Mouse (Mus musculus) lung, embryonic 14.5 days (tissue): ENCODE results near the gene Mettl8. TPM values are rescaled to one million over a fixed set of nuclear protein-coding genes. Genes with fewer than 3 reads are reported as not detected.

Experiments used
- ATAC-seq: fragments of 200-750 bp; cut with Nextera tagmentation; 2 replicates; pipeline ENCODE4 v1.8.0; 2017; ENCODE audit warnings: mild to moderate bottlenecking, moderate TSS enrichment, moderate library complexity; ENCODE audit not compliant: insufficient read depth
- DNase-seq: peaks from one replicate; pipeline ENCODE4 v3.0.0-alpha.2; 2015
- H3K27ac ChIP-seq: fragments of 300-500 bp; sonication (generic); 2 replicates; pipeline ENCODE4 v1.5.1; 2014; ENCODE audit warnings: low read depth, mild to moderate bottlenecking, moderate library complexity
- H3K27me3 ChIP-seq: fragments of 300-500 bp; sonication (generic); 2 replicates; pipeline ENCODE4 v1.6.1; 2014; ENCODE audit warnings: low read length, control low read depth; ENCODE audit not compliant: insufficient read depth
- H3K36me3 ChIP-seq: fragments of 300-500 bp; sonication (generic); 2 replicates; pipeline ENCODE4 v1.6.1; 2014; ENCODE audit warnings: control low read depth; ENCODE audit not compliant: insufficient read depth
- H3K4me1 ChIP-seq: fragments of 300-500 bp; sonication (generic); 2 replicates; pipeline ENCODE4 v1.6.1; 2014; ENCODE audit warnings: antibody characterized with exemption, control low read depth; ENCODE audit not compliant: insufficient read depth
- H3K4me2 ChIP-seq: fragments of 300-500 bp; sonication (generic); 2 replicates; pipeline ENCODE4 v1.6.1; 2014; ENCODE audit warnings: mild to moderate bottlenecking
- H3K4me3 ChIP-seq: fragments of 300-500 bp; sonication (generic); 2 replicates; pipeline ENCODE4 v1.5.1; 2014; ENCODE audit warnings: low read depth, low read length
- H3K9ac ChIP-seq: fragments of 300-500 bp; sonication (generic); 2 replicates; pipeline ENCODE4 v1.6.1; 2014
- H3K9me3 ChIP-seq: fragments of 300-500 bp; sonication (generic); 2 replicates; pipeline ENCODE4 v1.6.1; 2016; ENCODE audit warnings: low read depth, low read length, control low read depth
- CTCF ChIP-seq: IDR thresholded peaks from 2 replicates; pipeline ENCODE4 v1.5.1; 2016; ENCODE audit warnings: antibody characterized with exemption, low read depth
- WGBS: fragments of 180-500 bp; shearing (Covaris S2); extraction: QIAGEN DNeasy Blood & Tissue Kit; methylation state at CpG from one replicate; pipeline ENCODE4 v1.1.7; 2014; 5-methylcytosine and 5-hydroxymethylcytosine counted together
- polyA plus RNA-seq: library from polyadenylated mRNA; unstranded; fragments of >200 nt; fragmentation: Nextera tagmentation; extraction: Ambion mirVana; gene quantifications from 2 replicates; pipeline ENCODE4 v1.2.1, GENCODE M21; 2014

Mettl8 gene
- polyA plus RNA-seq, 1 experiment from 2014 or later: 19.6 TPM

- TF ChIP-seq CTCF: no peak
- no peak overlapping the region for H3K27ac ChIP-seq
- 65% methylated on average over 17 of the region's 17 CpGs for WGBS
- ATAC-seq (no peak), DNase-seq (no peak)
- H3K9me3 ChIP-seq: no peaks in the 10 kb centered on the region
- H3K4me1 ChIP-seq: no peaks in the 10 kb centered on the region
- H3K9ac ChIP-seq: no peak overlapping the region
- no peak overlapping the region for H3K4me3 ChIP-seq
- H3K4me2 ChIP-seq: no peak overlapping the region
- H3K27me3 ChIP-seq: no peaks in the 10 kb centered on the region
- H3K36me3 ChIP-seq: no peaks in the 10 kb centered on the region
Measured at GRCm38 (mm10) chr2:70989201-70990191, 65.9 kb downstream of the Mettl8 start.

- H3K27ac ChIP-seq: no peak overlapping the region
- 66% methylated on average over 5 of the region's 5 CpGs for WGBS
- ATAC-seq: no peak
- H3K9ac ChIP-seq: no peak overlapping the region
- no peak overlapping the region for H3K4me2 ChIP-seq
- peak; percentile 55 for DNase-seq
- no peak for TF ChIP-seq CTCF
- no peak overlapping the region for H3K4me3 ChIP-seq
- no peaks in the 10 kb centered on the region for H3K4me1 ChIP-seq
- H3K9me3 ChIP-seq: no peaks in the 10 kb centered on the region
- no peaks in the 10 kb centered on the region for H3K27me3 ChIP-seq
- H3K36me3 ChIP-seq: no peaks in the 10 kb centered on the region
Measured at GRCm38 (mm10) chr2:70978271-70978670, 77.1 kb downstream of the Mettl8 start.

GRCm38 (mm10) chr2:70974769-70975168, 80.6 kb downstream of the Mettl8 start:
- Histone ChIP-seq H3K4me2 (no peak overlapping the region), H3K9ac (no peak overlapping the region), H3K9me3 (no peaks in the 10 kb centered on the region), H3K27ac (no peak overlapping the region), H3K27me3 (no peaks in the 10 kb centered on the region), H3K4me3 (no peak overlapping the region), H3K4me1 (no peaks in the 10 kb centered on the region), H3K36me3 (no peaks in the 10 kb centered on the region)
- no peak for TF ChIP-seq CTCF
- ATAC-seq (no peak), DNase-seq (no peak)
- 90% methylated on average over 6 of the region's 6 CpGs for WGBS

- Histone ChIP-seq H3K4me2 (no peak overlapping the region), H3K4me1 (no peaks in the 10 kb centered on the region), H3K27me3 (no peaks in the 10 kb centered on the region), H3K27ac (no peak overlapping the region), H3K9ac (no peak overlapping the region), H3K9me3 (no peaks in the 10 kb centered on the region), H3K36me3 (no peaks in the 10 kb centered on the region), H3K4me3 (no peak overlapping the region)
- DNase-seq (no peak), ATAC-seq (no peak)
- 62% methylated on average over 16 of the region's 16 CpGs for WGBS
- TF ChIP-seq CTCF: no peak
Measured at GRCm38 (mm10) chr2:70972795-70973518, 82.4 kb downstream of the Mettl8 start.

GRCm38 (mm10) chr2:70970158-70970741, 85.1 kb downstream of the Mettl8 start:
- WGBS: 30% methylated on average over 7 of the region's 7 CpGs
- Histone ChIP-seq H3K9me3 (no peaks in the 10 kb centered on the region), H3K27ac (no peak overlapping the region), H3K27me3 (no peaks in the 10 kb centered on the region), H3K36me3 (0 out of 2 replicates have a peak, but pooled peaks cover 4% of the 10 kb centered on the region), H3K4me1 (no peaks in the 10 kb centered on the region), H3K9ac (no peak overlapping the region), H3K4me3 (no peak overlapping the region), H3K4me2 (no peak overlapping the region)
- ATAC-seq (no peak), DNase-seq (no peak)
- TF ChIP-seq CTCF: no peak

GRCm38 (mm10) chr2:70968305-70968704, 87.1 kb downstream of the Mettl8 start:
- Histone ChIP-seq H3K27ac (no peak overlapping the region), H3K4me3 (no peak overlapping the region), H3K4me1 (no peaks in the 10 kb centered on the region), H3K27me3 (no peaks in the 10 kb centered on the region), H3K9me3 (no peaks in the 10 kb centered on the region), H3K36me3 (0 out of 2 replicates have a peak, but pooled peaks cover 4% of the 10 kb centered on the region), H3K4me2 (no peak overlapping the region), H3K9ac (no peak overlapping the region)
- DNase-seq (no peak), ATAC-seq (no peak)
- WGBS: 81% methylated on average over 2 of the region's 2 CpGs
- no peak for TF ChIP-seq CTCF
